ENCODE assay signal across 21 mouse cellular contexts in genomic region chr13:111962155-111962554, GRCm38 (mm10).
"Had no signal": no experiment of that assay in that cellular context is flagged by ENCODE, and none has a peak within 500 bp of the region (broad histone marks: within the 10 kb centered on the region; RNA-seq: fewer than 3 reads in every experiment).

No protein-coding gene starts in this region.

- H3K9me3 ChIP-seq: intestine, embryonic 15.5 days; limb, embryonic 13.5 days; liver, embryonic 12.5 days; liver, embryonic 15.5 days; lung, embryonic 15.5 days; neural tube, embryonic 13.5 days had no signal

- H3K4me2 ChIP-seq: intestine, embryonic 15.5 days; limb, embryonic 13.5 days; liver, embryonic 12.5 days; liver, embryonic 15.5 days; lung, embryonic 15.5 days; midbrain, embryonic 11.5 days; neural tube, embryonic 13.5 days had no signal

- H3K27me3 ChIP-seq: intestine, embryonic 15.5 days; limb, embryonic 13.5 days; liver, embryonic 12.5 days; lung, embryonic 15.5 days; neural tube, embryonic 13.5 days had no signal

- H3K36me3 ChIP-seq: intestine, embryonic 15.5 days; limb, embryonic 13.5 days; liver, embryonic 12.5 days; liver, embryonic 15.5 days; lung, embryonic 15.5 days; neural tube, embryonic 13.5 days had no signal

- H3K9ac ChIP-seq: intestine, embryonic 15.5 days; limb, embryonic 13.5 days; liver, embryonic 12.5 days; liver, embryonic 15.5 days; lung, embryonic 15.5 days; neural tube, embryonic 13.5 days had no signal

- H3K4me1 ChIP-seq: intestine, embryonic 15.5 days; megakaryocyte, embryonic 14.5 days had no signal

- H3K27ac ChIP-seq: intestine, embryonic 15.5 days; limb, embryonic 13.5 days; liver, embryonic 12.5 days; liver, embryonic 15.5 days; lung, embryonic 15.5 days; neural tube, embryonic 13.5 days; stomach, postnatal 0 days had no signal

- ATAC-seq: intestine, embryonic 15.5 days; liver, embryonic 12.5 days had no signal

- DNase-seq: left cerebral cortex, postnatal 4 days; liver; lung, adult 18-20 months; lung, postnatal 10 days; lung, postnatal 36 days; midbrain, embryonic 14.5 days; right cerebral cortex, adult 18-20 months; right cerebral cortex, postnatal 14 days; right cerebral cortex, postnatal 4 days; thymus, adult 2 months; thymus, postnatal 14 days; thymus, postnatal 4 days had no signal

- H3K4me3 ChIP-seq: intestine, embryonic 15.5 days; limb, embryonic 13.5 days; liver, embryonic 12.5 days; liver, embryonic 15.5 days; lung, embryonic 15.5 days; megakaryocyte, embryonic 14.5 days; neural tube, embryonic 13.5 days had no signal
